Mouse (Mus musculus): Measurements from ENCODE around the gene Olfr1055. TPM values are rescaled to one million over a fixed set of nuclear protein-coding genes. Genes with fewer than 3 reads are reported as not detected.
"Not testable (repeated sequence)": the region's sequence is repeated elsewhere in the genome, so short reads cannot be mapped to it uniquely, and the experiment has no call there.

The Olfr1055 gene
- not detected in 2 replicates for polyA plus RNA-seq (2015; fragmentation: Nextera tagmentation; extraction: Ambion mirVana)

DNA sequence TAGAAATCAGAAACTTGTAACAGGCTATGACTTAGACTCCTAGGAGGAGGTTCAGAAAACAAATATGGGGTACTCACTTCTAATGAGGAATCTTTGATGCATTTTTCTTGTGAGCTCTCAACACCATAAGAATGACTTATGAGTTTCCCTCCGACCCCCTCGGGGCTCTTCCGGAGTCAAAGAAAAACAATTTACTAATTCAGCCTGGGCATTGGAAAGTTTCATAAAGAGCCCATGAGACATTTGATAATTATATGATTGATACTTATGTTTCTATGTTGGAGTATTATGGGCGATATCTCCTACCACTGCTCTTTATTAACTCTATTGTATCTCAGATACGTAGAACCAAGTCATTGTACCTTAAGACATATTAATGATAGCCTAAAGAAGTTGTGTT is at the start of gene Olfr1055:
Gene Olfr1055 (minus strand): TSS at position 101 of the 400 bp plus-strand sequence.
- no peak for ATAC-seq (ENCODE audit: insufficient number of reproducible peaks, insufficient read depth, low FRiP score, low TSS enrichment, low read depth)
- 86% methylated on average over 5 of the region's 5 CpGs for WGBS
- Histone ChIP-seq H3K4me1 (no peaks in the 10 kb centered on the region), H3K9me3 (no peaks in the 10 kb centered on the region), H3K27ac (no peak within 1 kb of the TSS), H3K36me3 (no peaks in the 10 kb centered on the region), H3K27me3 (no peaks in the 10 kb centered on the region), H3K9ac (no peak within 1 kb of the TSS), H3K4me3 (no peak within 1 kb of the TSS), H3K4me2 (no peak within 1 kb of the TSS)

DNA sequence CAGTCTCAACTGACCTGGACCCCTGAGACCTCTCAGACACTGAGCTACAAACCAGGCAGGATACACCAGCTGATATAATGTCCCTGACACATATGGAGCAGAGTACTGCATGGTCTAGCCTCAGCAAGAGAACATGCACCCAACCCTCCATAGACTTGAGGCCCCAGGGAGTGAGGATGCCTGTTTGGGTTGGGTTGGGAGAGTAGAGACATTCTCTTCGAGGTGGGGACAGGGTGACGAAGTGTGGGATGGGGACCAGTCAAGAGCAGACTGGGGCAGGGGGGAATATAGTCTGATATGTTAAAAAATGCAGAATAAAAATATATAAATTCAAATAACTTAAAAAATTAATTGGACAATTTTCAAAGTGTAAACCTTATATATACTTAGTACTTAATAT is 45.0 kb upstream of the Olfr1055 start:
- Histone ChIP-seq H3K36me3 (no peaks in the 10 kb centered on the region), H3K27ac (no peak overlapping the region), H3K4me2 (no peak overlapping the region), H3K9me3 (no peaks in the 10 kb centered on the region), H3K9ac (no peak overlapping the region), H3K4me1 (no peaks in the 10 kb centered on the region), H3K27me3 (no peaks in the 10 kb centered on the region), H3K4me3 (no peak overlapping the region)
- WGBS = 87% methylated on average over 2 of the region's 2 CpGs
- ATAC-seq (ENCODE audit: insufficient number of reproducible peaks, insufficient read depth, low FRiP score, low TSS enrichment, low read depth) = no peak

DNA sequence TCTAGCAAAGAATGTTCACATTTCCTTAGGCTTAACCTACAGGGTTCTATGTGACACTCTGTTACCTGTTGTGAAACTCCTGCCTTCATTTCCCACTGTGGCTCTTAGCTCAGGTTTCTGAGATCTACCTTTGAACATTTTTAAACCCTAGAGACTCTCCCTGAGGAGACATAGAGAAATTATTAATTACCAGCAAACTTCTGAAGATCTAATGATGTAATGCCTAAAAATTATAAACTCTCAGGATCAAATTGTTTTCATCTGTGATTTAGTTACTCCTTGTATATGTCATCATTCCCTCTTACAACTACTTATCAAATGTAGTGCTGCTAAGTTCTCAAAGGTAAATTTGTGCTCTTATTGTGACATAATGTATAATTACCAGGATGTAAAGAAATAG is 38.4 kb upstream of the Olfr1055 start, which contains the start of gene Olfr1058:
Gene Olfr1058 (minus strand): TSS at position 101 of the 400 bp plus-strand sequence.
- not testable (repeated sequence) for H3K4me3 ChIP-seq; H3K27ac ChIP-seq; H3K4me1 ChIP-seq; ATAC-seq (ENCODE audit: insufficient number of reproducible peaks, insufficient read depth, low FRiP score, low TSS enrichment, low read depth); H3K27me3 ChIP-seq; H3K9ac ChIP-seq; H3K36me3 ChIP-seq; H3K4me2 ChIP-seq; H3K9me3 ChIP-seq

DNA sequence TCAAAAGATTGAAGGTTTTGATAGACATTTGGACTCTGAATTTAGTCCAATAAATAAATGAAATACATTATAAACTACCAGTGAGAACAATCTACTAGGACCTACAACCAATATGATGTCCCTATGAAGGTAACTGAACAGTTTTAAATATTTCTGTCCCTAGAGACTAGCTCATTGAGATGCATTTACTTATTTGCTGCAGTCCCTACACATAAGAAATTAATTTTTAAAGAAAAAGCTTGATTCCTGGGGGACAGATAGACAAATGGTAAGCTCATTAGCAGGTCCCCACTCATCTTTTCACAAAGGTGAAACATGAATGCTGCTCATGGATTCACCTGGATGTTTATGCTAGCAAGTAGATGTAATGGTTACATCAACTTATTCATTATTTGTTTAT is 28.2 kb upstream of the Olfr1055 start, which contains the start of gene Olfr1057:
Gene Olfr1057 (minus strand): TSS at position 101 of the 400 bp plus-strand sequence.
- no peak within 1 kb of the TSS for H3K9ac ChIP-seq
- H3K27me3 ChIP-seq = no peaks in the 10 kb centered on the region
- ATAC-seq (ENCODE audit: insufficient number of reproducible peaks, insufficient read depth, low FRiP score, low TSS enrichment, low read depth) = no peak
- H3K9me3 ChIP-seq = no peaks in the 10 kb centered on the region
- no peak within 1 kb of the TSS for H3K27ac ChIP-seq
- H3K4me3 ChIP-seq = no peak within 1 kb of the TSS
- H3K36me3 ChIP-seq = no peaks in the 10 kb centered on the region
- H3K4me1 ChIP-seq = no peaks in the 10 kb centered on the region
- H3K4me2 ChIP-seq = no peak within 1 kb of the TSS

DNA sequence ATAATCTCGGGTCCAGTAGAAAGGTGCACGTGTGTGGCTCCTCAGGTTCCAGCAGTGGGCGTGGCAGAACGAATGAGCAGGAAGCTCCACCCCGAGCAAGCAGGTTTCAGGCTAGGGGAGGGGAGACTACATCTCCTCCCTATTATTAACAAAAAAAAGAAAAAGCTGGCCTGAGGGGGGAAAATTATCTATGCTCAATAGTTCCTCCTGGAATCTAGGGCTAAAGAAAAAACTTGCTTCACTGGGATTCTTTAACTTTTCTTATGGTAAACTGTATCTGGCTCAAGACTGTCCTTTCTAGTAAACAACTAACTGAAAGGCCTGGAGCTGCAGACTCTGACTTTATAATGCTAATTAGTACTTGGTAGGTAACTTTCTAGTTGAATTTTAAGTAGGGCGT is 16.3 kb upstream of the Olfr1055 start:
- ATAC-seq (ENCODE audit: insufficient number of reproducible peaks, insufficient read depth, low FRiP score, low TSS enrichment, low read depth); H3K27me3 ChIP-seq; H3K4me3 ChIP-seq; H3K9ac ChIP-seq; H3K4me1 ChIP-seq; H3K36me3 ChIP-seq; H3K9me3 ChIP-seq; H3K27ac ChIP-seq; H3K4me2 ChIP-seq: not testable (repeated sequence)
- WGBS = 71% methylated on average over 1 of the region's 6 CpGs

DNA sequence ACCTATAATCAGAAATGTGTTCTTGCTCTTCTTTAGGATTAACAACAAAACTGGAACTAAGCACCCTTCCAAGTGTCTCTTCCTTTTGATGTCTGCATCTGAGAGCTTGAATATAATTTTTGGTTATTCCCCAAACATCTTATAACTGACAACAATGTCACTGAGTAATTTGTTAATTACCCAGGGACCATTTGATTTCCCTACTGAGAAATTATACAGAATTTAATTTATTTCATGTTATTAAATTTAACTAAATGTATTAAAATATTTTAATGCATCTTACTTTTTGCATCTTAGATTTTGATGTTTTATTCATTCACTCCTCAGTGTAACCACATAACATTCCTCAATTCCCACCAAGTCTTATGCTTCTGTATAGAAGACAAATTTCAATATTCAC is 12.3 kb upstream of the Olfr1055 start, which contains the start of gene Olfr1056:
Gene Olfr1056 (minus strand): TSS at position 101 of the 400 bp plus-strand sequence.
- no peaks in the 10 kb centered on the region for H3K27me3 ChIP-seq
- no peak within 1 kb of the TSS for H3K4me2 ChIP-seq
- no peak for ATAC-seq (ENCODE audit: insufficient number of reproducible peaks, insufficient read depth, low FRiP score, low TSS enrichment, low read depth)
- H3K9ac ChIP-seq = no peak within 1 kb of the TSS
- H3K9me3 ChIP-seq = no peaks in the 10 kb centered on the region
- H3K4me3 ChIP-seq = no peak within 1 kb of the TSS
- no peaks in the 10 kb centered on the region for H3K36me3 ChIP-seq
- H3K27ac ChIP-seq = no peak within 1 kb of the TSS
- no peaks in the 10 kb centered on the region for H3K4me1 ChIP-seq

DNA sequence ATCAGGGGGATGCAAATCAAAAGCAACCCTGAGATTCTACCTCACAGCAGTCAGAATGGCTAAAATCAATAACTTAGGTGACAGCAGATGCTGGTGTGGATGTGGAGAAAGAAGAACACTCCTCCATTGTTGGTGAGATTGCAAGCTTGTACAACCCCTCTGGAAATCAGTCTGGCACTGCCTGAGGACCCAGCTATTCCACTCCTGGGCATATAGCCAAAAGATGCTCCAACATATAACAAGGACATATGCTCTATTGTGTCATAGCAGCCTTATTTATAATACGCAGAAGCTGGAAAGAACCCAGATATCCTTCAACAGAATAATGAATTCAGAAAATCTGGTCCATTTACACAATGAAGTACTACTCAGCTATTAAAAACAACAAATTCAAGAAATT is 1.7 kb upstream of the Olfr1055 start:
- not testable (repeated sequence) for H3K4me1 ChIP-seq; H3K27me3 ChIP-seq; H3K4me2 ChIP-seq; H3K4me3 ChIP-seq; H3K36me3 ChIP-seq; ATAC-seq (ENCODE audit: insufficient number of reproducible peaks, insufficient read depth, low FRiP score, low TSS enrichment, low read depth); H3K9ac ChIP-seq; H3K9me3 ChIP-seq; H3K27ac ChIP-seq
- 90% methylated on average over 1 of the region's 1 CpGs for WGBS

DNA sequence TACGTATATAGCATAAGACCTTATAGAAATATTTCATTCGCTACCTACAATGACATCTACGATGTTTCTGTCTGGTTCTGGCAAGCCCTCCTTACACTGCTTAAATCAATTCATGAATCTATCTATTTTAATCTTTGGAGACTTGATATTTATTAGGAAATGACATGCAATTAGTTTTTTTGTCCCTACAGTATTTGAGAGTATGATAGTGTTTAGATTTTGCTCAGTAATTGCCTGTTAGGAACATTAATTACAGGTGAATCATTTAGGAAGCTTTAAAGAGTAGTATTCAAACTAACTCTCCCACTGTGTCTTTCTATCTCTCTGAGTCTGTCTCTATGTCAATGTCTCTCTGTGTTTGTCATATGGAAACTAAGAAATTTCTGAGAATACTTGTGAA is 14.8 kb downstream of the Olfr1055 start, which contains the start of gene Olfr1054:
Gene Olfr1054 (minus strand): TSS at position 101 of the 400 bp plus-strand sequence.
- ATAC-seq (ENCODE audit: insufficient number of reproducible peaks, insufficient read depth, low FRiP score, low TSS enrichment, low read depth) = no peak
- no peak within 1 kb of the TSS for H3K27ac ChIP-seq
- H3K4me2 ChIP-seq = no peak within 1 kb of the TSS
- H3K4me3 ChIP-seq = no peak within 1 kb of the TSS
- no peaks in the 10 kb centered on the region for H3K36me3 ChIP-seq
- no peaks in the 10 kb centered on the region for H3K27me3 ChIP-seq
- no peak within 1 kb of the TSS for H3K9ac ChIP-seq
- H3K4me1 ChIP-seq = no peaks in the 10 kb centered on the region
- WGBS = 86% methylated on average over 3 of the region's 3 CpGs
- no peaks in the 10 kb centered on the region for H3K9me3 ChIP-seq

DNA sequence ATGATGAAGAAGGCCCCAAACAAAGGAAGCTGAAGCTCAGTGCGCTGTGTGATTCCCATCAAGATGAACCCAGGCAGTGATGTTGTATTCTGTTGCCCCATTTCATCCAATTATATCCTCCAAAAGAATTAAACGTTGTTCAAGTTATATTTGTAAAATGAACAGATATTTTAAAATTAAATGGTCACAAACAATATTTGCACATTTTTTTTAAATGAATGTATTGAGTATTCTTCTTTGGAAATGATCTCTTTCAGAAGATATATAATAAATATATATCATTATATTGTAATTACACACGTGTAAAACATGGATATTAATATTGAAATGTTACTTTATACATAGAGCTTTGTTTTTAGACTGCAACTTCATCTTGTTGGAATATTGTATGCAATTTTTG is 34.9 kb downstream of the Olfr1055 start, which contains the start of gene Olfr1053:
Gene Olfr1053 (minus strand): TSS at position 101 of the 400 bp plus-strand sequence.
- H3K36me3 ChIP-seq = no peaks in the 10 kb centered on the region
- no peaks in the 10 kb centered on the region for H3K27me3 ChIP-seq
- 67% methylated on average over 3 of the region's 3 CpGs for WGBS
- no peak within 1 kb of the TSS for H3K4me3 ChIP-seq
- H3K4me2 ChIP-seq = no peak within 1 kb of the TSS
- H3K4me1 ChIP-seq = no peaks in the 10 kb centered on the region
- no peak within 1 kb of the TSS for H3K27ac ChIP-seq
- H3K9ac ChIP-seq = no peak within 1 kb of the TSS
- no peak for ATAC-seq (ENCODE audit: insufficient number of reproducible peaks, insufficient read depth, low FRiP score, low TSS enrichment, low read depth)
- H3K9me3 ChIP-seq = no peaks in the 10 kb centered on the region

Other genes with a start within 250 kb of the Olfr1055 start
- gene Olfr1039, start 214.4 kb downstream of the Olfr1055 start, polyA plus RNA-seq (2015; fragmentation: Nextera tagmentation; extraction: Ambion mirVana) = 0.08 TPM in 1 of 2 replicates, not detected in the other
- not detected in 2 replicates for gene Olfr1040, start 203.6 kb downstream of the Olfr1055 start, polyA plus RNA-seq (2015; fragmentation: Nextera tagmentation; extraction: Ambion mirVana)
- not detected in 2 replicates for gene Olfr1042, start 188.4 kb downstream of the Olfr1055 start, polyA plus RNA-seq (2015; fragmentation: Nextera tagmentation; extraction: Ambion mirVana)
- gene Olfr1043, start 182.8 kb downstream of the Olfr1055 start, polyA plus RNA-seq (2015; fragmentation: Nextera tagmentation; extraction: Ambion mirVana) = 0.18 TPM in 1 of 2 replicates, not detected in the other
- not detected in 2 replicates for gene Olfr1044, start 172.5 kb downstream of the Olfr1055 start, polyA plus RNA-seq (2015; fragmentation: Nextera tagmentation; extraction: Ambion mirVana)
- gene Olfr52, start 164.6 kb downstream of the Olfr1055 start, polyA plus RNA-seq (2015; fragmentation: Nextera tagmentation; extraction: Ambion mirVana) = not detected in 2 replicates
- not detected in 2 replicates for gene Olfr1045, start 147.3 kb downstream of the Olfr1055 start, polyA plus RNA-seq (2015; fragmentation: Nextera tagmentation; extraction: Ambion mirVana)
- gene Olfr1046, start 131.0 kb downstream of the Olfr1055 start, polyA plus RNA-seq (2015; fragmentation: Nextera tagmentation; extraction: Ambion mirVana) = not detected in 2 replicates
- gene Olfr1047, start 118.9 kb downstream of the Olfr1055 start, polyA plus RNA-seq (2015; fragmentation: Nextera tagmentation; extraction: Ambion mirVana) = not detected in 2 replicates
- gene Olfr1048, start 110.0 kb downstream of the Olfr1055 start, polyA plus RNA-seq (2015; fragmentation: Nextera tagmentation; extraction: Ambion mirVana) = not detected in 2 replicates
- not detected in 2 replicates for gene Olfr1049, start 92.0 kb downstream of the Olfr1055 start, polyA plus RNA-seq (2015; fragmentation: Nextera tagmentation; extraction: Ambion mirVana)
- not detected in 2 replicates for gene Olfr1051, start 71.2 kb downstream of the Olfr1055 start, polyA plus RNA-seq (2015; fragmentation: Nextera tagmentation; extraction: Ambion mirVana)
- gene Olfr1052, start 57.8 kb downstream of the Olfr1055 start, polyA plus RNA-seq (2015; fragmentation: Nextera tagmentation; extraction: Ambion mirVana) = not detected in 2 replicates
- not detected in 2 replicates for gene Olfr1053, start 35.0 kb downstream of the Olfr1055 start, polyA plus RNA-seq (2015; fragmentation: Nextera tagmentation; extraction: Ambion mirVana)
- gene Olfr1054, start 14.9 kb downstream of the Olfr1055 start, polyA plus RNA-seq (2015; fragmentation: Nextera tagmentation; extraction: Ambion mirVana) = not detected in 2 replicates
- not detected in 2 replicates for gene Olfr1056, start 12.2 kb upstream of the Olfr1055 start, polyA plus RNA-seq (2015; fragmentation: Nextera tagmentation; extraction: Ambion mirVana)
- not detected in 2 replicates for gene Olfr1057, start 28.1 kb upstream of the Olfr1055 start, polyA plus RNA-seq (2015; fragmentation: Nextera tagmentation; extraction: Ambion mirVana)
- 0.30 TPM in 1 of 2 replicates, not detected in the other for gene Olfr1058, start 38.3 kb upstream of the Olfr1055 start, polyA plus RNA-seq (2015; fragmentation: Nextera tagmentation; extraction: Ambion mirVana)
- not detected in 2 replicates for gene Olfr1061, start 63.8 kb upstream of the Olfr1055 start, polyA plus RNA-seq (2015; fragmentation: Nextera tagmentation; extraction: Ambion mirVana)
- gene Olfr1062, start 76.5 kb upstream of the Olfr1055 start, polyA plus RNA-seq (2015; fragmentation: Nextera tagmentation; extraction: Ambion mirVana) = not detected in 2 replicates
- gene Olfr1065, start 100.3 kb upstream of the Olfr1055 start, polyA plus RNA-seq (2015; fragmentation: Nextera tagmentation; extraction: Ambion mirVana) = not detected in 2 replicates
- gene Olfr1066, start 106.0 kb upstream of the Olfr1055 start, polyA plus RNA-seq (2015; fragmentation: Nextera tagmentation; extraction: Ambion mirVana) = not detected in 2 replicates
- gene Olfr228, start 137.1 kb upstream of the Olfr1055 start, polyA plus RNA-seq (2015; fragmentation: Nextera tagmentation; extraction: Ambion mirVana) = not detected in 2 replicates
- gene Olfr1076, start 158.2 kb upstream of the Olfr1055 start, polyA plus RNA-seq (2015; fragmentation: Nextera tagmentation; extraction: Ambion mirVana) = not detected in 2 replicates
- not detected in 2 replicates for gene Olfr1079, start 192.2 kb upstream of the Olfr1055 start, polyA plus RNA-seq (2015; fragmentation: Nextera tagmentation; extraction: Ambion mirVana)
- not detected in 2 replicates for gene Olfr1080, start 208.0 kb upstream of the Olfr1055 start, polyA plus RNA-seq (2015; fragmentation: Nextera tagmentation; extraction: Ambion mirVana)
- not detected in 2 replicates for gene Olfr1082, start 248.7 kb upstream of the Olfr1055 start, polyA plus RNA-seq (2015; fragmentation: Nextera tagmentation; extraction: Ambion mirVana)

Data from embryonic facial prominence, embryonic 13.5 days (tissue).